Mouse (Mus musculus) telencephalon, adult 2 months (tissue): ENCODE results near the gene Kalrn.

Experiments
- DNase-seq: peaks from one replicate; pipeline ENCODE4 v3.0.0-alpha.2; 2011; ENCODE audit warnings: low read depth, low spot score

Gene Kalrn

GRCm38 (mm10) chr16:34557891-34558290 lies 15.4 kb downstream of the Kalrn start:
- DNase-seq = no peak

DNA sequence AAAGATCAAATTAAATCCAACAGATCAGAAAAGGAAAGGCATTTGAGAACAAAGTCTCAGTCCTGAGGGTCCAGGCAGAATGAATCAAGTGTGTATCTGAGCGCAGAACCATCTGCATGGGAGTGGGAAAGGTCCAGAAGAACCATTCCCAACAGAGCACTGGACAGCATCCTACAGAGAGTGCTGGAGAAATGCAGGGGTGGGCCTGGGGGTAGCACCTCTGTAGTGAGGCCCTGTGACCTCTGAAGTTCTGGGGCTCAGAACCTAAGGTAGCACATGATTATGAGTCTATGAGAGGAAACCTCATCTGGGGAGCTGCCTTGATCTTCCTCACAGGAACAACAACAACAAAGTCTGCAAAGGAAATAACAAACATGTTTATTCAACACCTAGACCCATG lies 20.6 kb downstream of the Kalrn start:
- no peak for DNase-seq

DNA sequence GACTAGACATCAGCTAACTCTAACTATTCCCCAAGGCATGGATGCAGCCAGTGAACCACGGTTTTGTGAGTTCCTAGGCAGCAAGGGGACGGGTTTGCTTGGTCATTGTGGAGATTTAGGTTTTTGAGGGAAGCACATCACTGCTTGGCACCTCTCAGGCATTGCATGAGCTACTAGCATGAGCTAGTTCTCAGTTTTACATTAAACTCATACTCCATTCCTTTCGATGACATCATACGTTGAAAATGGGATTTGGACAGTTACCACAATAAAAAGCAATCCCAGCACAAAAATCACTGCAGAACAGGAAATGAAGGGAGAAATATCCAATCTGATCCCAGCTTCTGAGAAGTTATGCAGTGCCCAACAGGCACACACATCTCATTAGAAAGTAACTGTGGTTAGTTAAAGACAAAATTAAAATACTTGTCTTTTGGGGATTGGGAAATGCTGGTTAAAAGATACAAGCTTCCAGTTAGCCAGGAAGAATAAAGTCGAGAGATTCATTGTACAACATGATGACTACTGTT lies 23.8 kb downstream of the Kalrn start:
- no peak for DNase-seq

GRCm38 (mm10) chr16:34546805-34547509 lies 26.4 kb downstream of the Kalrn start:
- no peak for DNase-seq

- no peak for DNase-seq
Observed at GRCm38 (mm10) chr16:34543754-34544153, 29.6 kb downstream of the Kalrn start.

DNA sequence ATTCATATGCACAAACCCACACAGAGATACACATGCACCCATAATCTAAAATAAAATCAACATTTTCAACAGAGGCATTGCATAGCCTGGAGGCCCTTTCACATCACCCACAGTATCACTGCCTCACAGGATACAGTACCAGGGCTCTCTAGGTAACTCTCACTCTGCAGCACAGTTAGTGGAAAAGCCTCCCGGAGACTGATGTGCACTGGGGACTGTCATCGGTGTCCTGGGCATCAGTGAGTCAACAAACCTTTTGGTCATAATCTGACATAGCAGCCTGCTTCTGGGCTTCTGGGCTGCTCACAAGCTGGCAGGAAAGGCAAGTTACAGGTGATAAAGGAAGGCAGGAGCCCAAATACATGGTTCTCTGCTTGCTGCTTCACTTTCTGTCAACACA lies 31.0 kb downstream of the Kalrn start:
- no peak for DNase-seq

GRCm38 (mm10) chr16:34538679-34539185 lies 34.6 kb downstream of the Kalrn start:
- DNase-seq = no peak

GRCm38 (mm10) chr16:34536300-34536699 lies 37.0 kb downstream of the Kalrn start:
- DNase-seq = no peak

- DNase-seq = no peak
Observed at GRCm38 (mm10) chr16:34535135-34535534, 38.2 kb downstream of the Kalrn start.

GRCm38 (mm10) chr16:34531506-34531905 lies 41.8 kb downstream of the Kalrn start:
- DNase-seq = no peak

DNA sequence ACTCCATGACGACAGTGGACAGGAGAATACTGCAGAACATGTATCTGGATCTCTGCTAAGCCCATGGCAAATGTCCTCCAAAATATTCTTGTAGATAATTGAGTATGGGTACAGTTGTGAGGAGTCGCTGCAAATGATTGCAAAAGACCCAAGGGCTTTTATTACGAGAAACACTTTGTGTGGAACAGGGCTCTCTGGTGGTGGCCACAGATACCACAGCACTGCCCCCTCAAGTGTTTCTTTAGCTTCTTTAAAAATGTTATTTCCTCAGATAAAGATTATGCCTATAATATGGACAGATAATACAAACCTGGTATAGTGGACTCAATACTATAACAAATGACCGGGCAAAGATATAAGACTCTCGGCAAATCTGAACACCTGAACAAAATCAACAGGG lies 43.3 kb downstream of the Kalrn start:
- no peak for DNase-seq

DNA sequence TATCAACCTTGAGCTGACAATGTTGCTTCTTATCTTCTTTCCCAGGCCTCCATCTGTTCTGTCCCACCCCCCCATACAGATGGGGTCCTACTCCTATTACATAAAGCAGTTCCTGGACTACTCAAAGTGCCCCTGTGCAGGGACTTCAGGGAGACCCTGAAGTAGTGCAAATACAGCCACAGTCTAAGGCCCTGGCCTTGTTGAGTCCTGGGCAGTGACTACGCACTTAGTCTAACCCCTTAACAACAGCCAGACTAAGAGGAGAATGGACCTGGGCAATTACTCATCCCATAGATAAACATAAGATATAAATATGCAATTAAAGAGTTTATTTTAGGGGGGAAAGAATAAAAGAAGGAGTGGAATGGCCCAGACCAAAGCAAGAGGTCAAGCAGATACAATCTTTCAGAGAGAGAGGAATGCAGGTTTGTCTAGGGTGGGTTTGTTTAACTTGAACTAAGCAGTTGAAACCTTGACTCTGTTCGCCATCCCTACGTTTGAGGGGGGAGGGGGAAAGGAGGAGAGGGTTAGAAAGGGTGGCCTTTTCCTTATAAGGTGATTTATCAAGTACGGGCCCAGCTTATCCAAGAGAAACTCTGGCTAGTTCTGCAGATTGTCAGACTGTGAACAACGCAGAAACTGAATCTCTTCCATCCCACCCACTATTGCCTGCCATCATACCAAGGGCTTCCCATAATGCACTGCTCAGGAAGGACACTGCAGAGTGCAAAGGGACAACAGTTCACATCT lies 44.9 kb downstream of the Kalrn start:
- DNase-seq = no peak

DNA sequence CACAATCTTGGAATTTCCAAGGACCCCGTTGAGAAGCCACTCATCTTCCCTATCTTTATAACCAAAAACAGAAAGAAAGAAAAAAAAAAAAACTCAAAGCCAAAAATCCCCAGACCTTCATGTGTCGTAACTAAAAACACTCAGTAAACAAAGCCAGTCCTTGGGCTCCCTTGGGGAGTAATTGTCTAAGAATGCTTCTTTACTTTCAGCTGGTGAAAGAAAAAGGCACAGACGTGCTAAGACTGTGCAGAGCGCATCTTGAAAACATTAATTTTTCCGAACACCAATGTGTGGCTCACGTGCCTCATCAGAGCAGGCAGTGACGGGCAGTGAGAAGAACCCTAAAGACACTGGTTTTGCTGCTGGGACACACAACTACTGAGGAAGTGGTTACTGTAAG lies 47.0 kb downstream of the Kalrn start:
- no peak for DNase-seq

- peak; percentile 80 for DNase-seq
Observed at GRCm38 (mm10) chr16:34525866-34526265, 47.5 kb downstream of the Kalrn start.

DNA sequence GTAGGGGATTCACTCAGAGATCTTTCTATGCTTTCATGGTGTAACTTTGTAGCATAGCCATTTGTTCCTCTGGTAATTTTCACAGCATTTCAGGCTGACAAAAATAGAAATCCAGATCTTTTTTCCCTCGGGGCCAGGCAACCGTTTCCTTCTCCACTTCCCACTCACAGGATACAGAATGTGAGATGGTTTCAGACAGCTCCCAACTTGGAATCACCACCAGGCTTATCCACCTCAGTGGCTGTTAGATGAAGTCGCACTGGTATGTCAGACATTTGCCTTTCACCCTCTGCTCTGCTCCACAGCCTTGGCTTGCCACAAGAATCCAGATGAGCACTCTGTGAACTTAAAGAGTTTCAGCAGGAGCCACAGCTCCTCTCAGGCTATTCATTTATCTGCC lies 48.1 kb downstream of the Kalrn start:
- DNase-seq = peak; percentile 85

DNA sequence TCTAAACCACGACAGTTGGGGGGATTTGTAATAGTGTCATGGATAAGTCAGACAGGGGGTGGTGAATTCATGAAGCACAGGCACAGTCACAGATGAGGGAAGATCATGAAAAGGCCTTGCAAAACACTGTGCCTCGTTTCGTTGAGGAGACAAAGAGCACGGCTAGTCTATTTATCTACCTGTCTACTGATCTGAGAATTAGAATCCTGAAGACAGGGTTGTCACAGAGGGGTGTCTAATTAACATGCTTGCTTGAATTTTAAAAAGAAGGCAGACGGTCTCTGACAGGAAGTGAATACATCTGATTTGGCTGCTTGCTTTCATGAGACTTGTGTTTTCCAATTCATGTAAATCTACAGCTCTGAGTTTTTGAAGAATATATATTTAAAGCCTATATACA lies 52.3 kb downstream of the Kalrn start:
- DNase-seq = no peak

- peak; percentile 70 for DNase-seq
Observed at GRCm38 (mm10) chr16:34516891-34517398, 56.4 kb downstream of the Kalrn start.

- DNase-seq = no peak
Observed at GRCm38 (mm10) chr16:34515485-34515884, 57.8 kb downstream of the Kalrn start.

- peak; percentile 88 for DNase-seq
Observed at GRCm38 (mm10) chr16:34513956-34514593, 59.3 kb downstream of the Kalrn start.

- no peak for DNase-seq
Observed at GRCm38 (mm10) chr16:34512326-34512725, 61.0 kb downstream of the Kalrn start.

DNA sequence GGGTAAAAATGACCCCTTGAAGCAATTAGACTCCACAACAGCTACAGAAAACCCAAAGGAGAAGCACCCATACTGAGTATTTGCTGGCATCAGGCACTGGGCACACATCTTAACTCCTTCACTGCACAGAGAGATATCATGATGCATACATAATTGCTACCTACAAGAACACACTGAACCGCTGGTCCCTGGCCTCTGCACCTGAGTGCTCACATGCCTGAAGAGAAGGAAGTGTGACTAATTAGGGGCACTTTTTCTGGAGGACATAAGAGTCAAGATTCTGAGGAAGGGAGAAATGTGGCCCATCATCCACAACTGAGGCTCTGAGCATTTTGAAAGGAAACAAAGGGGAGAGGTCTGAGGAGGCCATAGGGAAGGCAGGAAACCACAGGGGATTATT lies 65.2 kb downstream of the Kalrn start:
- DNase-seq = no peak

- no peak for DNase-seq
Observed at GRCm38 (mm10) chr16:34506048-34506447, 67.3 kb downstream of the Kalrn start.
